Mouse (Mus musculus) megakaryocyte-erythroid progenitor cell, adult 5-6 weeks (primary cell): ENCODE data around the gene Wdr12. TPM values are rescaled to one million over a fixed set of nuclear protein-coding genes. Genes with fewer than 3 reads are reported as not detected.
"Not testable (repeated sequence)": the region's sequence is repeated elsewhere in the genome, so short reads cannot be mapped to it uniquely, and the experiment has no call there.

ENCODE experiments used
- ATAC-seq: replicated peaks from 2 replicates; pipeline ENCODE4 v1.8.0; 2016; ENCODE audit warnings: mild to moderate bottlenecking, inconsistent platforms; ENCODE audit not compliant: severe bottlenecking, poor library complexity, low FRiP score, low TSS enrichment
- total RNA-seq, 2 experiments: library from RNA; stranded (forward) in 1 of 2; stranded (reverse) in 1 of 2; fragments of 200-1000, 215-1000 nt in 1 of 2; fragments of >200 nt in 1 of 2; fragmentation: Nextera tagmentation in 1 of 2; gene quantifications; 2 replicates each; pipeline ENCODE4 v1.2.3; 2014 to 2017

The Wdr12 gene
- total RNA-seq (2014; fragmentation: Nextera tagmentation) (77.4 and 91.1 TPM in 2 replicates), total RNA-seq (2017) (138 and 179 TPM in 2 replicates)

- ATAC-seq: peak; percentile 92
Observed at GRCm38 (mm10) chr1:60098024-60098781, at the start of gene Wdr12, which contains the start of gene Carf. Gene Wdr12, minus strand, starts transcription at chr1:60098645. Gene Carf, plus strand, starts transcription at chr1:60098247.

- no peak for ATAC-seq
Observed at GRCm38 (mm10) chr1:60137346-60137745, 38.9 kb upstream of the Wdr12 start.

GRCm38 (mm10) chr1:60117721-60118455 lies 19.4 kb upstream of the Wdr12 start:
- ATAC-seq: no peak

GRCm38 (mm10) chr1:60104582-60104981 lies 6.1 kb upstream of the Wdr12 start:
- no peak for ATAC-seq

- no peak for ATAC-seq
Observed at GRCm38 (mm10) chr1:60098839-60099238, 394 bp upstream of the Wdr12 start.

GRCm38 (mm10) chr1:60097277-60098023 lies 995 bp downstream of the Wdr12 start:
- peak; percentile 87 for ATAC-seq

GRCm38 (mm10) chr1:60096572-60097276 lies 1.7 kb downstream of the Wdr12 start:
- ATAC-seq: no peak

GRCm38 (mm10) chr1:60076411-60076810 lies 22.0 kb downstream of the Wdr12 start:
- no peak for ATAC-seq

GRCm38 (mm10) chr1:60075590-60075989 lies 22.9 kb downstream of the Wdr12 start:
- no peak for ATAC-seq

GRCm38 (mm10) chr1:60074935-60075334 lies 23.5 kb downstream of the Wdr12 start:
- ATAC-seq: no peak

- ATAC-seq: not testable (repeated sequence)
Observed at GRCm38 (mm10) chr1:60070725-60071124, 27.7 kb downstream of the Wdr12 start.

- ATAC-seq: no peak
Observed at GRCm38 (mm10) chr1:60056310-60056709, 42.1 kb downstream of the Wdr12 start.

GRCm38 (mm10) chr1:60054659-60055058 lies 43.8 kb downstream of the Wdr12 start:
- ATAC-seq: peak; percentile 78

GRCm38 (mm10) chr1:60047481-60047880 lies 51.0 kb downstream of the Wdr12 start:
- not testable (repeated sequence) for ATAC-seq

GRCm38 (mm10) chr1:60044595-60044994 lies 53.9 kb downstream of the Wdr12 start:
- no peak for ATAC-seq

- ATAC-seq: peak; percentile 88
Observed at GRCm38 (mm10) chr1:60042796-60043469, 55.5 kb downstream of the Wdr12 start, which contains the start of gene Ica1l. Gene Ica1l, minus strand, starts transcription at chr1:60043184.

GRCm38 (mm10) chr1:60042398-60042795 lies 56.0 kb downstream of the Wdr12 start:
- ATAC-seq: 0 out of 2 replicates have a peak, but pooled peaks have one; percentile 22

GRCm38 (mm10) chr1:60035044-60035443 lies 63.4 kb downstream of the Wdr12 start:
- no peak for ATAC-seq
